Mouse (Mus musculus) heart, postnatal 0 days (tissue): ENCODE measurements around the gene Myh7b. TPM values are rescaled to one million over a fixed set of nuclear protein-coding genes. Genes with fewer than 3 reads are reported as not detected.
A peak's percentile ranks its signal among the peaks of the same experiment; 100 is the strongest.

Source experiments
- ATAC-seq: fragments of 200-750 bp; cut with Nextera tagmentation; 2 replicates; pipeline ENCODE4 v1.8.0; 2017; ENCODE audit warnings: low read depth, moderate number of reproducible peaks, moderate library complexity; ENCODE audit not compliant: insufficient read depth
- DNase-seq: peaks from one replicate; pipeline ENCODE4 v3.0.0-alpha.2; 2016; ENCODE audit warnings: low spot score
- H3K27ac ChIP-seq: fragments of 300-500 bp; sonication (generic); 2 replicates; pipeline ENCODE4 v1.5.1; 2014; ENCODE audit warnings: low read depth, mild to moderate bottlenecking
- H3K27me3 ChIP-seq: fragments of 300-500 bp; sonication (generic); 2 replicates; pipeline ENCODE4 v1.6.1; 2014; ENCODE audit warnings: low read length, mixed read lengths; ENCODE audit not compliant: control insufficient read depth, insufficient read depth
- H3K36me3 ChIP-seq: fragments of 300-500 bp; sonication (generic); replicated peaks from 2 replicates; pipeline ENCODE4 v1.6.1; 2014; ENCODE audit warnings: low read length, mixed read lengths; ENCODE audit not compliant: control insufficient read depth, insufficient read depth
- H3K4me1 ChIP-seq: fragments of 300-500 bp; sonication (generic); 2 replicates; pipeline ENCODE4 v1.6.1; 2014; ENCODE audit warnings: antibody characterized with exemption; ENCODE audit not compliant: control insufficient read depth, insufficient read depth
- H3K4me2 ChIP-seq: fragments of 300-500 bp; sonication (generic); 2 replicates; pipeline ENCODE4 v1.6.1; 2014; ENCODE audit warnings: low read depth, mild to moderate bottlenecking, low read length, moderate library complexity
- H3K4me3 ChIP-seq: fragments of 300-500 bp; sonication (generic); 2 replicates; pipeline ENCODE4 v1.5.1; 2014; ENCODE audit warnings: low read depth, low read length
- H3K9ac ChIP-seq: fragments of 300-500 bp; sonication (generic); replicated peaks from 2 replicates; pipeline ENCODE4 v1.6.1; 2014; ENCODE audit warnings: low read depth, low read length, mixed read lengths
- H3K9me3 ChIP-seq: fragments of 300-500 bp; sonication (generic); replicated peaks from 2 replicates; pipeline ENCODE4 v1.6.1; 2016; ENCODE audit warnings: low read length; ENCODE audit not compliant: control insufficient read depth
- CTCF ChIP-seq: IDR thresholded peaks from 2 replicates; pipeline ENCODE4 v1.5.1; 2016; ENCODE audit warnings: antibody characterized with exemption, control low read depth, low read depth
- EP300 ChIP-seq: IDR thresholded peaks from 2 replicates; pipeline ENCODE4 v1.6.1; 2016; ENCODE audit warnings: antibody characterized with exemption, low read depth
- WGBS: fragments of 180-500 bp; shearing (Covaris S2); extraction: QIAGEN DNeasy Blood & Tissue Kit; methylation state at CpG from one replicate; pipeline ENCODE4 v1.1.7; 2014; 5-methylcytosine and 5-hydroxymethylcytosine counted together
- polyA plus RNA-seq: library from polyadenylated mRNA; unstranded; fragments of >200 nt; fragmentation: Nextera tagmentation; extraction: Ambion mirVana; gene quantifications from 2 replicates; pipeline ENCODE4 v1.2.1, GENCODE M21; 2015
- total RNA-seq: library from RNA; depleted of rRNA; stranded (reverse); fragments of >200 nt; gene quantifications from 2 replicates; pipeline ENCODE4 v1.2.3, GENCODE M21; 2014; ENCODE audit warnings: low replicate concordance

Myh7b gene
- total and polyA plus RNA-seq, 2 experiments from 2014 or later, result 12.5 to 48.4 TPM

GRCm38 (mm10) chr2:155645746-155646145, 34.7 kb downstream of the Myh7b start:
- DNase-seq (no peak), ATAC-seq (no peak)
- no peak overlapping the region for H3K4me3 ChIP-seq
- H3K4me1 ChIP-seq, result no peaks in the 10 kb centered on the region
- H3K9me3 ChIP-seq, result no peaks in the 10 kb centered on the region
- no peak for TF ChIP-seq EP300
- TF ChIP-seq CTCF, result no peak
- WGBS, result 90% methylated on average over 7 of the region's 7 CpGs
- no peaks in the 10 kb centered on the region for H3K27me3 ChIP-seq
- no peak overlapping the region for H3K9ac ChIP-seq
- peaks cover 88% of the 10 kb centered on the region for H3K36me3 ChIP-seq
- no peak overlapping the region for H3K27ac ChIP-seq
- no peak overlapping the region for H3K4me2 ChIP-seq

- Histone ChIP-seq H3K27me3 (no peaks in the 10 kb centered on the region), H3K9me3 (no peaks in the 10 kb centered on the region), H3K4me1 (no peaks in the 10 kb centered on the region), H3K36me3 (peaks cover 91% of the 10 kb centered on the region), H3K27ac (no peak overlapping the region), H3K4me2 (no peak overlapping the region), H3K9ac (no peak overlapping the region), H3K4me3 (no peak overlapping the region)
- WGBS, result 88% methylated on average over 5 of the region's 5 CpGs
- DNase-seq (no peak), ATAC-seq (no peak)
- TF ChIP-seq CTCF (no peak), EP300 (no peak)
These were observed 41.6 kb downstream of the Myh7b start for GRCm38 (mm10) chr2:155652618-155653017.

GRCm38 (mm10) chr2:155655759-155656372, 44.9 kb downstream of the Myh7b start:
- no peak overlapping the region for H3K4me3 ChIP-seq
- no peak overlapping the region for H3K4me2 ChIP-seq
- ATAC-seq (no peak), DNase-seq (no peak)
- H3K27me3 ChIP-seq, result no peaks in the 10 kb centered on the region
- H3K4me1 ChIP-seq, result no peaks in the 10 kb centered on the region
- no peak overlapping the region for H3K27ac ChIP-seq
- H3K9me3 ChIP-seq, result no peaks in the 10 kb centered on the region
- 91% methylated on average over 6 of the region's 6 CpGs for WGBS
- peaks cover 77% of the 10 kb centered on the region for H3K36me3 ChIP-seq
- H3K9ac ChIP-seq, result no peak overlapping the region
- TF ChIP-seq CTCF (no peak), EP300 (no peak)

GRCm38 (mm10) chr2:155662390-155662789, 51.4 kb downstream of the Myh7b start:
- TF ChIP-seq EP300, result no peak
- 90% methylated on average over 5 of the region's 5 CpGs for WGBS

GRCm38 (mm10) chr2:155663097-155663496, 52.1 kb downstream of the Myh7b start:
- Histone ChIP-seq H3K36me3 (peaks cover 77% of the 10 kb centered on the region), H3K9me3 (no peaks in the 10 kb centered on the region), H3K27ac (no peak overlapping the region), H3K27me3 (no peaks in the 10 kb centered on the region), H3K4me1 (no peaks in the 10 kb centered on the region), H3K4me2 (no peak overlapping the region), H3K9ac (no peak overlapping the region), H3K4me3 (no peak overlapping the region)
- DNase-seq (peak; percentile 59), ATAC-seq (no peak)
- TF ChIP-seq CTCF, result peak; percentile 58
- TF ChIP-seq EP300, result no peak
- WGBS, result 18% methylated on average over 5 of the region's 5 CpGs

More at GRCm38 (mm10) chr2:155662390-155662789, 51.4 kb downstream of the Myh7b start:
- DNase-seq (no peak), ATAC-seq (no peak)
- Histone ChIP-seq H3K36me3 (peaks cover 77% of the 10 kb centered on the region), H3K4me3 (no peak overlapping the region), H3K4me1 (no peaks in the 10 kb centered on the region), H3K27me3 (no peaks in the 10 kb centered on the region), H3K9me3 (no peaks in the 10 kb centered on the region), H3K27ac (no peak overlapping the region), H3K9ac (no peak overlapping the region), H3K4me2 (no peak overlapping the region)

- no peak for ATAC-seq
- Histone ChIP-seq H3K9ac (no peak overlapping the region), H3K4me2 (no peak overlapping the region), H3K4me1 (no peaks in the 10 kb centered on the region), H3K27ac (no peak overlapping the region), H3K36me3 (peaks cover 86% of the 10 kb centered on the region), H3K4me3 (no peak overlapping the region), H3K27me3 (no peaks in the 10 kb centered on the region), H3K9me3 (no peaks in the 10 kb centered on the region)
- DNase-seq, result no peak
- TF ChIP-seq CTCF (no peak), EP300 (no peak)
- WGBS, result 80% methylated on average over 6 of the region's 6 CpGs
These were observed 53.0 kb downstream of the Myh7b start for GRCm38 (mm10) chr2:155663910-155664460.
